Mouse (Mus musculus) lung, postnatal 0 days (tissue): ENCODE data around the gene Srcin1.

Source experiments
- CTCF ChIP-seq: IDR thresholded peaks from 2 replicates; pipeline ENCODE4 v1.5.1; 2016; ENCODE audit warnings: antibody characterized with exemption, mild to moderate bottlenecking
- EP300 ChIP-seq: IDR thresholded peaks from 2 replicates; pipeline ENCODE4 v1.6.1; 2016; ENCODE audit warnings: antibody characterized with exemption, mild to moderate bottlenecking, control low read depth

GRCm38 (mm10) chr11:97559549-97559948 lies 16.4 kb downstream of the Srcin1 start:
- peak; percentile 65 for TF ChIP-seq CTCF
- TF ChIP-seq EP300, result no peak
